Mouse (Mus musculus) cortical plate, adult 2 months (tissue): ENCODE measurements around the gene Sec24d.
"Not testable (repeated sequence)": the region's sequence is repeated elsewhere in the genome, so short reads cannot be mapped to it uniquely, and the experiment has no call there.

ENCODE experiments used
- CTCF ChIP-seq: fragments of 200-500 bp; IDR thresholded peaks from 2 replicates; pipeline ENCODE4 v1.5.1; 2011; ENCODE audit warnings: mild to moderate bottlenecking, control low read depth, low read length; ENCODE audit not compliant: insufficient read depth; ENCODE audit errors: extremely low read depth
- POLR2A ChIP-seq: fragments of 200-500 bp; IDR thresholded peaks from 2 replicates; pipeline ENCODE4 v1.6.1; 2011; ENCODE audit warnings: mild to moderate bottlenecking, low read length, control low read depth; ENCODE audit not compliant: insufficient read depth; ENCODE audit errors: extremely low read depth

GRCm38 (mm10) chr3:123386157-123386780, 119.0 kb downstream of the Sec24d start:
- TF ChIP-seq CTCF, POLR2A: not testable (repeated sequence)
